Mouse (Mus musculus) urinary bladder, adult 2 months (tissue): ENCODE measurements around the gene Rp9. TPM values are rescaled to one million over a fixed set of nuclear protein-coding genes. Genes with fewer than 3 reads are reported as not detected.
"Not testable (repeated sequence)": the region's sequence is repeated elsewhere in the genome, so short reads cannot be mapped to it uniquely, and the experiment has no call there.

Experiments used
- DNase-seq: peaks from one replicate; pipeline ENCODE4 v3.0.0; 2022; ENCODE audit warnings: low spot score
- polyA plus RNA-seq: library from polyadenylated mRNA; depleted of rRNA; stranded (reverse); fragments of >200 nt; gene quantifications from 2 replicates; pipeline ENCODE4 v1.2.3, GENCODE M21; 2012

Gene Rp9
- polyA plus RNA-seq, 1 experiment, result 58.9 TPM

DNA sequence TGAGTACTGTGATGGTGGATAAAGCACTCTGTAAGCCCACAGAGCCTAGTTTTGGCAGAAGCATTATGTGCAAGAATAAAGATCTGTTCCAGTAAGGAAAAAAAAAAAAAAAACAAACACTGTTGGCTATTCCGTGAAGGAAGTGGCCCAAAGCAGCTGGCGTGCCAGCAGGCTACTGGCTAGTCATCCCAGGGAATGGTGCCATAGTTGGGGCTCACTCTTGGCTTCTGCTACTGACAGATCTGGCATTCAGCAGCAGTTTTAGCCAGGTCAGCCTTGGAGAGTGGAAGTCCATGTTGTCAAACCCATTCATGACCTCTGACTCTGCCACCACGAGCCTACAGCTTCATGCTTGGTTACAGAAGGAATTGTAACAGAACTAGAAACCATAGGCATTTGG, 7.6 kb downstream of the Rp9 start:
- no peak for DNase-seq

- no peak for DNase-seq
Observed at GRCm38 (mm10) chr9:22457142-22457835, 12.3 kb downstream of the Rp9 start.

GRCm38 (mm10) chr9:22455041-22455440, 14.5 kb downstream of the Rp9 start:
- DNase-seq, result no peak

- not testable (repeated sequence) for DNase-seq
Observed at GRCm38 (mm10) chr9:22453990-22454389, 15.6 kb downstream of the Rp9 start, which contains the start of gene Gm17545. Gm17545 (plus strand) TSS chr9:22454290.

DNA sequence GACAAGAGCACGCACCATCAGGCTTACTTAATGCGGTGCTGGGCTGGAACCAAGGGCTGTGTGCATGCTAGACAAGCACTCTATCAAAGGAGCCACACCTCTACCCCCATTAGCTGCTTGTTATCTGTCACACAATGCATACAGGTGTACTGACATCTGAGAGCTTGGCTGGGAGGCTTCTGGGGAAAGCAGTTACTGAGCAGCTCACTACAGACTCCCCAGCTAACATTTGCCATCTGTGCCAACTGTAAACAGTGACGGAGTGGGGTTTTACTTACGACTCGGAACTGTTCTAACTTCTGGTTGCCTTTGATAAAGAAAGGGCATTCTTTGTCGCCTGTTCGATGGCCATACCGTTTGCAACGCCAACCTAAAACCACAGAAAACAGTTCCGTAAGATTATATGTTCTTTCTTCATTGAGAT, 16.0 kb downstream of the Rp9 start:
- DNase-seq, result no peak

GRCm38 (mm10) chr9:22452697-22453096, 16.8 kb downstream of the Rp9 start:
- no peak for DNase-seq

DNA sequence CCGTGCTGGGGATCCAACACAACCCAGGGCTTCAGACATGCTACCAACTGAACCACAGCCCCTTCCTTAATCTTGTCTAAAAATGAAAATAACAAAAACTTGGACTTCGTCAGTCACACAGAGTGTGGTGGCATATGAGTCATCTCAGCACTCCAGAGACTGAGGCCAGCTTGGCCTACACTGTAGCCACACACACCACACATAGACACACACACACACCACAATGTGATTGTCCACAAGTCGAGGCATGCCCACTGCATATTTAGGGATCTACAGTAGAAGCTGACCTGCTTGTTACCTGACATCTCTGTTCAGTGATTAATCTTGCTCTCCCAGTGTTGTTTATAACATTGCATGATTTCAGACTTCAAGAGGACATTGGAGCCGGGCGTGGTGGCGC, 20.3 kb downstream of the Rp9 start:
- DNase-seq, result no peak

DNA sequence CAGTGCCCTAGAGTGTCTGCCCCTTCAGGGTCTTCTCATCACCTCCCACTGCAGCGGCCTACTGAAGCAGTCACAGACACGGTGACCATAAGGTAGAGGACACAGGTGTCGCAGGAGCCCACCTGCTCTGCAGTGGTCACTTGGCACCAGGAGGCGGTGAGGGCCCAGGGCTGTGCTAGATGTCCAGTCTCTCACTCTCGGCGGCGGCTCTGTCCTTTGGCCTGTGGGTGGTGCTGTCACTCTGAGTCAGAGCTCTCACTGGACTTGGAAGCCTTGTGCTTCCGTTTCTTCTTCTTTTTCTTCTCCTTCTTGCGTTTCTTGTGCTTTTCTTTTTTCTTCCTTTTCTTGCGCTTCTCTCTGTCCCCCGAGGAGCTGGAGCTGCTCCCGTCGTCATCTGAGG, 21.1 kb downstream of the Rp9 start:
- no peak for DNase-seq

DNA sequence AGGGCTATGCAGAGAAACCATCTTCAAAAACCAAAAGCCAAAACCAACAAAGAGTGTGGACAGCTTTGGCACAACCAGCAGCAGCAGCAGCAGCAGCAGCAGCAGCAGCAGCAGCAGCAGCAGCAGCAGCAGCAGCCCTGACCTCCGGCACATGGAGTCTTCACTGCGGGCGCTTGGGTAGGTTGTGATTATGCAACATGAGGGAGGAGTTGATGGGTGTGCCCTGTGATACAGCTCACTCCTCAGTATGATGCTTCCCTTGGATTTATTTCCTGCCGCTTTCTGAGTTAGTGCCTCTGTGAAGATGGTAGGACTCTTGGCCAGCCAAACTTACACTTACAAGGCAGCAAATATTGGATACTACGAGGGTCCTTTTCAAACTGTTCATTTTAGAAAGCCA, 22.3 kb downstream of the Rp9 start:
- no peak for DNase-seq

DNA sequence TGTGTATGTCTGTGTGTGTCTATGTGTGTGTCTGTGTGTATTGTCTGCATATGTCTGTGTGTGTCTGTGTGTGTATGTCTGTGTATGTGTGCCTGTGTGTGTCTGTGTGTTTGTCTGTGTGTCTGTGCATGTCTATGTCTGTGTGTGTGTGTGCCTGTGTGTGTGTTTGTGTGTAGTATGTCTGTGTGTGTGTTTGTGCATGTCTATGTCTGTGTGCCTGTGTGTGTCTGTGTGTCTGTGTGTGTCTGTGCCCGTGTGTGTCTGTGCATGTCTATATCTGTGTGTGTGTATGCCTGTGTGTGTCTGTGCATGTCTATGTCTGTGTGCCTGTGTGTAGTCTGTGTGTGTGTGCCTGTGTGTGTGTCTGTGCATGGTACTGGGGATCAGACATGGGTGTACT, 24.4 kb downstream of the Rp9 start:
- no peak for DNase-seq

DNA sequence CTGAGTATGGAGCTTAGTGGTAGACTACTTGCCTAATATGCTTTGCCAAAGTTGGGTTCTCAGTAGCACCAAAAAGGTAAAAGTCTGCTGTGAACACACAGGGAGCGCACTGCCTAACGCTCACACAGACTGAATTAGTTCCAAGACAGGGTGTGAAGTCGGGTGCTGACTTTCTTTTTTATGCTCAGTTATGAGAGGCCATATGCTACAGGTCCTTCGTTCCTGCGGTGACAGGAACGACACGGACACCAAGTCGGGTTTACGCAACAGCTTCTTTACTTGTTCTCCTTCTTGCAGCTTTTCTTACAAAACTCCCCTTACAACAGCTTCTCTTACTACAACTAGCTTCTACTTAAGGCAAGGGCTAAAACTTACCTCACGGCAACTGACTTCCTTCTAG, 26.4 kb downstream of the Rp9 start:
- no peak for DNase-seq

GRCm38 (mm10) chr9:22438826-22439225, 30.7 kb downstream of the Rp9 start:
- DNase-seq, result no peak

DNA sequence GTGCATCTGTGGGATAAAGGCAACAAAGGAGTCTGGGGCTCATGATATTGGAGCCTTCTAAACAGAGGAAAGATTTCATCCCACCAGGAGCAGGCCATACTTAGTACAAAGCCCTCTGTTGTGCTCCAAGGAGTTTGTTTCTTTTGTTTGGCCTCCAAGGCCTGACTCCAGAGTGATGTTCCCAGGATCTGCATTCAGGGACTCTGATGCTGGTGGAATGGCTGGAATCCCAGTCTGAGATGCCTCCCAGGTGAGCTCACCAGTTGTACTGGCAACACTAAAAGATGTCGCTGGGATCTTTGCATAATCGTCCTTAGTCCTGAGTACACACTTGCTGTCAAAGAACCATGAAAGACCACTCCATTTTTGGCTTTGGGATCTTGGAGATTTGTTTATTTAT, 35.4 kb downstream of the Rp9 start:
- DNase-seq, result no peak

GRCm38 (mm10) chr9:22433221-22433620, 36.3 kb downstream of the Rp9 start:
- no peak for DNase-seq

DNA sequence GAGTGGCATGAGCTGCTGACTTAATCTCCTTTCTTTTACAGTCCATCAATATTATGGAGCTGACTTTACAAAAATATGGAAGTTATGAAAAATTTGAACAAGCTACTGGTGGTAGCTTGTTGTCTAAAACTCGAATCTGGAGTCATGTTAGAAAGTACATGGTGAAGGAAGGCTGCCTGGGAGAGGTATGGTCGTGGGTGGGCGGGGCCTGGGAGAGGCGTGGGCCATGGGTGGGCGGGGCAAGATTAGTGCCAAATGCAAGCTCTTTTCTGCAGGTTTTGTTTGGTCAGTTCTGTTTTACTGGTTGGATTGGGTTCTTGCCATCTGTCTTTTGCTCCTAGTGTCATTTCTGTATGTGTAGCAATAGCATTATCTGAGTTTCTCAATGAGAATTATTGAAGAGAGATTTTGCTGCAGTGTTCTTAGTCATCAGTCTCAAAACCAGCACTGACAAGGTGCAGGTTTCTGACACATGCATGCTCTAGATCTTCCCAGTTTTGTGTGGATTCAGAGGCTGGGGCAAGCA, 39.2 kb downstream of the Rp9 start:
- DNase-seq, result no peak

- no peak for DNase-seq
Observed at GRCm38 (mm10) chr9:22429533-22430241, 39.9 kb downstream of the Rp9 start.

DNA sequence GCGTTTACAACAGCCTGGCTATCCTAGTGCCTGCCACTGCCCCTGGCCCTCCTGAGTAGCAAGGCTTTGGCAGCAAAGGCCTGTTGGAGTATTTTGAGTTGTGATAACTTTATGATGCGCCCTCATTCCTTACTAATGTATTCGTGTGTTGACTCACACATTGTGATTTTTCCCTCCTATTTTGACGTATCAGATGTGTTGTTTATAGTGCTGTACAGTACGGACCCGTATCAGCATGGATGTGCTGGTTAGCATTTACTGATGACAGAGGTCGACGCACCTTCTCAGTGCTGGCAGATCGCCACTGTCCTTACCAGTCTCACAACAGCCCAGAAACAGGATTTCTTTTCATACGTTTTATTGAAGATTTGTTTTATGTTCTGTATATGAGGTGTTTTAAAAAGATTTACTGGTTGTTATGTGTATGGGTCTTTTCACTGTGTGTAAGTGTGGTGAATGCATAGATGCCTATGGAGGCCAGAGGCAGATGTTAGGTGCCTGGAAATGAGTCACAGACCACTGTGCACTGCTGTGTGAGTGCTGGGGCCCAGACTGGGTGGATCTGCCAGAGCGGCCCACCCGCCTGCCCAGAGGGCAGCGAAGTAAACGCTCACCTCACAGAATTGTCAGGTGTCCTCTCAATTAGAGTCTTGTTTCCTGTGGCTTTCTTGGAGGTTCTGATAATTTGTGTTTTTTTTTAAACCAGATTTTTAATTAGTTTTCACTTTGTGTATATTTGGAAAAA, 40.7 kb downstream of the Rp9 start:
- DNase-seq, result no peak

DNA sequence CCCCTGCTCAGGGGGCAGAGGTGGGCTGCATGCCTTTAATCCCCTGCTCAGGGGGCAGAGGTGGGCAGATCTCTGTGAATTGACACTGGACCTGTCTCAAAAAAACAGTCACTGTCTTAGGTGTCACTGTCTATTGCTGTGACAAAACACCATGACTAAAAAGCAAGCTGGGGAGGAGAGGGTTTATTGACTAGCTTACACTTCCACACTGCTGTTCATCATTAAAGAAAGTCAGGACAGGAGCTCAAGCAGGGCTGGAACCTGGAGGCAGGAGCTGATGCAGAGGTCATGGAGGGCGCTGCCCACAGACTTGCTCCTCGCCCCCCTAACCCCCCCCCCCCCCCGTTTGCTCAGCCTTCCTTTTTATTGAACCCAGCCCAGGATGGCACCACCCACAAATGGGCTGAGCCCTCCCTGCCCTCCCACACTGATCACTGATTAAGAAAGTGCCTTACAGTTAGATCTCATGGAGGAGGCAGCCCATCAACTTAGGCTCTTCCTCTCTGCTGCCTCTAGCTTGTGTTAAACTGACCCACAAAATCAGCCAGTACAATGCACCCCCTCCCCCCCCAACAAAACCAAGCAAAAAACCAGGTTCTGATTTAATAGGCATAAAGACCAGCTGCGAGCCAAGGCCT, 41.4 kb downstream of the Rp9 start:
- no peak for DNase-seq

- no peak for DNase-seq
Observed at GRCm38 (mm10) chr9:22424719-22425118, 44.8 kb downstream of the Rp9 start.

DNA sequence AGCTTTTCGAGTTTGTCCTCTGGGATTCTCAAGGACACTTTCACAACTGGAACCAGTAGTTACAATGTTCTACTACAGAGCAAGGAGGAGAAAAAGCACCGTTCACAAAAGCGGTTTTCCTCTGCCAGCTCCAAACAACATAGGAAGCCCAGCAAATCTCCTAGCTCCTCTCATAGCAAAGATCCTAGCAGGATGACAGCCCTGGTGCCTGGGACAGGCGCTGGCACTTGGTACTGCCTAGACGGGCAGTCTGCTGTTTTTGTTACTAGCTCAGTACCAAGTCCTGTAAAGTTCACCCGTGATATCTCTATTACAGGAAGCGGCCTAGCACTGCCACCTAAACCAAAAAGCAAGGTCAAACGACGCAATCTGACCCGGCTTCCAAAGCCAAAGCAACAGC, 45.3 kb downstream of the Rp9 start:
- no peak for DNase-seq

- DNase-seq, result no peak
Observed at GRCm38 (mm10) chr9:22423507-22423906, 46.0 kb downstream of the Rp9 start.

GRCm38 (mm10) chr9:22422559-22422958, 47.0 kb downstream of the Rp9 start:
- DNase-seq, result no peak
